Mouse (Mus musculus): ENCODE measurements around the gene AC109138.7.
A peak's percentile ranks its signal among the peaks of the same experiment; 100 is the strongest.

Gene AC109138.7

DNA sequence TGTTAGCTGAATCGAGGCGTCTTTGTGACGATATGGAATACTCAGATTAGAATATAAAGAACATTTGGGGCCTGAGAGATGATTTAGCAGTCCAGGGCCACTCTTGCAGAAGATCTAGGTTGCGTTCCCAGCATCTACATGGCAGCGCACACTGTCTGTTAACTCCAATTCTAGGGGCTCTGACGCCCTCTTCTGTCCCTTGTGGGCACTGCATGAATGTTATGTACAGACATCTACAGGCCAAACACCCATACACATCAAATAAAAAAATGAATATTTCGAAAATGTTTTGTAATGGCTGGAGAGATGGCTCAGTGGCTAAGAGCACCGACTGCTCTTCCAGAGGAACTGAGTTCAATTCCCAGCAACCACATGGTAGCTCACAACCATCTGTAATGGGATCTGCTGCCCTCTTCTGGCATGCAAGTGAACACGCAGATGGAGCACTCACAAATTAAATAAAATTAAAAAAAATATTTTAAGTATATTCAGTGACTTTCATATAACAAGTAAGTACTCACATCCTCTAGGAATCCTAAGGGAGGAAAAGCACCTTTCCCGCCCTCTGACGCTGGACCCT lies 41.5 kb downstream of the AC109138.7 start:
- peak; percentile 38 for DNase-seq (ENCODE audit: low read depth)

- peak; percentile 99 for DNase-seq (ENCODE audit: low read depth)
Measured at GRCm38 (mm10) chr19:4257216-4257896, 43.2 kb downstream of the AC109138.7 start.

GRCm38 (mm10) chr19:4257897-4258252 lies 43.7 kb downstream of the AC109138.7 start:
- DNase-seq (ENCODE audit: low read depth) = no peak

DNA sequence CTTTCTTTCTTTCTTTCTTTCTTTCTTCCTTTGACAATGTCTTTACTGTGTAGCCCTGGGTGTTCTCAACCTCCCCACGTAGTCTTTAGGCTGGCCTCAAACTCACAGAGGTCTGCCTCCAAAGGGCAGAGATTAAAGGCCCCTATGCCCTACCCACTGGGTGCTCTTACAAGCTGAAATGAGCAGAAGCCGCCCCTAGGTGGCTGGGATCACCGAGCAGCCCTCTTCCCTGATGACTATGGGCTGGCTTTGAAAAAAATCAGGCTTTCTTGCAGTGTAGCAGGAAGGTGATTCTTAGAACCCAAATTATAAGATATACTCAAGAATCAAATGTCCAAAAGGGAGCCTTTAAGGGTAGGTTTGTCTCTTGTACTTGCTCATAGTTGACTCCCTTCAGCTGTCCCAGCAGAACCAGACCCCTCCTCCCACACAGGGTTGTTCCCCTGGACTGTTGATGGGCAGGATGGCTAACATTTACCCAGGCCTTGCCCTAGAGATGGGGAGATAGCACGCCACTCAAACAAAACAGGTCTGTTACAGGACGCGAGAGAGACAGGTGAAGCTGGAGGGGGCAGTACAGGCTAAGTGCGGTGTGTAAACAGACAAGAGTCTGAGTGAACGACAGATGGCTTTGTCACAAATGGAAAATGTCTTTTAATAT lies 47.0 kb downstream of the AC109138.7 start:
- peak; percentile 51 for DNase-seq (ENCODE audit: low read depth)

DNA sequence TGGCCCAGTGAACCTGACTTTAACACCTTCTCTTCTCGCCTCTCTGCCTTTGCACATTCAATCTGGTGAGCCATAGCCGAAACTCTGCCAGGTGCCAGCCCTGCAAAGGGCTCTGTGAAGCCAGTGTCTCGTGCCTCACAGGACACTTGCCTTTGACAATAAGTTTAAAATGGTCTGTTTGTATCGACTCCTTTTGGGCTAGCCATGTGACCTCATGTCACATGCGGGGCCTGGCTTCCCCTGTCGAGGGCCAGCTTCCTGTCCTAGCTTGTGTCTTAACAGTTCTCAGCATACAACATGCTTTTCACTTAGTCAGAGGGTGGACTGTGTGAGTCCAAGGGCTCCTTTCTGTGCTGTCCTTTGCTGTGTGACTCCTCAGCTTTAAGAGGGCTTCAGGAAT lies 48.6 kb downstream of the AC109138.7 start:
- DNase-seq (ENCODE audit: low read depth) = no peak

- no peak for DNase-seq (ENCODE audit: low read depth)
Measured at GRCm38 (mm10) chr19:4263702-4264101, 49.5 kb downstream of the AC109138.7 start.

- peak; percentile 94 for DNase-seq (ENCODE audit: low read depth)
Measured at GRCm38 (mm10) chr19:4264171-4264780, 50.1 kb downstream of the AC109138.7 start.

DNA sequence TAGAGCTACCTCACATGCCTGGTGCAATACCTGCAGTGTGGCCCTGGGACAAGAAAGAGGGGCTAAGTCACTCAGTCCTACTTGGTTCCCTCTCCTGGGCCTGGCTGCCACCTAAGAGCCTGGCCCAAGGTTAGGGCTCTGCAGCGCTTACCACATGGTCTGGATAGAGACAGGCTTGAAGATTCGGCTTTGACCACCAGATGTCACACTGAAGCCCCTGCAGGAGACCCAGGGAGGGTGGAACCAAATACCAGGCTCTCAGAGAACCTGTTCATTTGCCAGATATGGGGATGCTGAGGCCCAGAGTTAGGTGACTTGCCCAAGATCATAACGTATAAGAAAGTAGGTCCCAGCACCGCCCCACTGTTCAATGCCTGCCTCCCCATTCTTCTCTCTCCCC lies 51.8 kb downstream of the AC109138.7 start:
- DNase-seq (ENCODE audit: low read depth) = no peak

GRCm38 (mm10) chr19:4268566-4269361 lies 54.6 kb downstream of the AC109138.7 start, which contains the start of gene Ssh3:
TSS of gene Ssh3 (minus strand) at chr19:4269180.
- no peak for DNase-seq (ENCODE audit: low read depth)

- DNase-seq (ENCODE audit: low read depth) = no peak
Measured at GRCm38 (mm10) chr19:4270187-4270586, 56.0 kb downstream of the AC109138.7 start.

- DNase-seq (ENCODE audit: low read depth) = no peak
Measured at GRCm38 (mm10) chr19:4270972-4271371, 56.8 kb downstream of the AC109138.7 start.

- peak; percentile 59 for DNase-seq (ENCODE audit: low read depth)
Measured at GRCm38 (mm10) chr19:4279487-4279886, 65.3 kb downstream of the AC109138.7 start.

GRCm38 (mm10) chr19:4280425-4280824 lies 66.3 kb downstream of the AC109138.7 start:
- no peak for DNase-seq (ENCODE audit: low read depth)

Measured in NIH3T3 (cell line).